Mouse (Mus musculus): ENCODE results near the gene Cobl.

The Cobl gene

DNA sequence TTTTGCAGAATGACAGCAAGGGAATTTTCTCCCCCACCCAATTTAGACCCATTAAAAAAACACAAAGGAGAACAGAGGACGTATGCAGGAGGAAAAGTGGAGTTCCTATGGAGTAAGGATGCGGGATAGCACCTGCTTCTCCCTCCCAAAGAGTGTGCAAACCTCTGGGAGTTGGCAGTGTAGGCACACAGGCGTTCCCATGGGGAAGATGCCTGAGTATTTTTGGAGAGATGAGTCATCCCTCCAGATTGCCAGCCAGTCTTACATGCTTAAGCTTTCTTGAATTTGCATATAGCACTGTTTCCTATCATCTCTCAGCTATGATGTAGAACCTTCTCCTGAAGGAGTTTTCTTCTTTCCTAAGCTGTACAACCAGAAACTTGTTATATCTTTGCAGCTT lies 70.6 kb downstream of the Cobl start:
- in situ Hi-C loops (cut with MboI, MseI): no loop called here

- in situ Hi-C loops (cut with MboI, MseI): no loop called here
Observed at GRCm38 (mm10) chr11:12384826-12385225, 79.9 kb downstream of the Cobl start.

GRCm38 (mm10) chr11:12382991-12383390 lies 81.8 kb downstream of the Cobl start:
- in situ Hi-C loops (cut with MboI, MseI): no loop called here

GRCm38 (mm10) chr11:12381096-12381495 lies 83.7 kb downstream of the Cobl start:
- in situ Hi-C loops (cut with MboI, MseI): no loop called here

- in situ Hi-C loops (cut with MboI, MseI): no loop called here
Observed at GRCm38 (mm10) chr11:12376628-12377027, 88.1 kb downstream of the Cobl start.

GRCm38 (mm10) chr11:12373106-12374098 lies 91.4 kb downstream of the Cobl start:
- in situ Hi-C loops (cut with MboI, MseI): no loop called here

- in situ Hi-C loops (cut with MboI, MseI): no loop called here
Observed at GRCm38 (mm10) chr11:12370957-12371356, 93.8 kb downstream of the Cobl start.

DNA sequence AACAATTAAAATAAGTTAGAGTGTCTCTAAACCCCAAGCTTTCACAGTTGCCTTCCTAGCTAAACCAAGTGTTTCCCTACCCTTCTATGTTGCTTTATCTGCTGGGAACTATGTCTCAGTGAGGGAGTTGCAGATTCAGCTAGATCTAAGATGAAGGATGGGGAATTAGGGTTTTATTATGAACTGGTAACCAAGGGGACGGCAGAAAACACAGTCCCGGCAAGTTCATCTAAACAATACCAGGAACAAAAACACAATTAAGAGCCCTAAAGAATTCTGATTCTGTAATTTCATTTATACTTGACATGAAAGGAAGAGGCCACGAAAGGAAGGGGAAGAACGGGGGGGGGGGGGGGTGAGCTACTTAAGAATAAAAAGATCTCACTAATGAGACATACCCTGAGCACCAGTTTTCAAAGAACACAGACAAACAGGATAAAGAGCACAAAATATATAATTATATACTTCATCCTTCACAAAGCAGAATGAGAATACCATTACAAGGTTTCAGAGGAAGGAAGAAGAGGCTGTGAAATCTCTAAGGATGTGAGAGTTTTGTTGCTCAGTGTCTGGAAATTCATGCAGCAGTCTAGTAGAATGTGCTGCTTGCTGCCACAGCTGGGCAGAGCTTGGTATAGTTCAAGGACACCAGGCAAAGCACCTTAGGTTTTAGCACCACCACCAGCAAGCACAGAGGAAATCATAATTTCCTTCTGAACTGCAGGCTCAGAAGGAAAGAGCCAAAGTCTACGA lies 97.2 kb downstream of the Cobl start:
- in situ Hi-C loops (cut with MboI, MseI): no loop called here

- in situ Hi-C loops (cut with MboI, MseI): no loop called here
Observed at GRCm38 (mm10) chr11:12359336-12360000, 105.3 kb downstream of the Cobl start.

DNA sequence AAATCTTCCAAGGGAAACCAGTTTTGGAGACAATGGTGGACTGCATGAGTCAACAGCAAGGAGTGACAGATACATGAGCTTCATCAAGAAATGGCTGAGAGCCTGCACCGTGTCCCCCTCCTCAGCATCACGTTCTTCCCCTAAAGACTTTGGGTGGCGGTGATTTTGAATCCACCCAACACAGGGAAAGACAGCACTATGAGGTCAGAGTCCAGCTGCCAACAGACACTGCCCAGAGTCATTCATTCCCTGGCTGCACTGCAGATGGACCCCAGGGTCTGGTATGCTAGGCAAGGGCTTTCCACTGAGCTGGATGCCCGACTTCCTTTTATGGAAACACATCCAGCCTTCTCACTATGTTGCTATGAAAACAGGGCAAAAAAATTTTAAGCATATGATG lies 106.2 kb downstream of the Cobl start:
- in situ Hi-C loops (cut with MboI, MseI): no loop called here

DNA sequence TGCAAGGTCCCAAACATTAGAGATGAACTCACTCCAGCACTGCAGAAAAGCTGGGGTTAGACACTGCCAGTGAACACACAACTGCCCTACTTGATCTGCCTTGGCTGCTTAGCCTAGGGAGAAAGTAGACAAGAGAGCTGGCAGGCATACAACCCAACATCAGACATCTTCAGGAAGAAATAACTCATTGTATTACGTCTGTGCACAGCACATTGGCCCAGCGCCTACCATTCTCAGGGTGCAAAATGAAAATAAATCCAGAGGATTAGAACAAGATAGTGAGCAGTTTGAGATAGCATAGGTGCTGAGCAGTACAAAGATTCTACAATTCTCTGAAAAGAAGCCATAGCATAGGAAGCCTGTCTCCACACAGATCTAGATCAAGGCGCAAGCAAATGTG lies 109.1 kb downstream of the Cobl start:
- in situ Hi-C loops (cut with MboI, MseI): no loop called here

DNA sequence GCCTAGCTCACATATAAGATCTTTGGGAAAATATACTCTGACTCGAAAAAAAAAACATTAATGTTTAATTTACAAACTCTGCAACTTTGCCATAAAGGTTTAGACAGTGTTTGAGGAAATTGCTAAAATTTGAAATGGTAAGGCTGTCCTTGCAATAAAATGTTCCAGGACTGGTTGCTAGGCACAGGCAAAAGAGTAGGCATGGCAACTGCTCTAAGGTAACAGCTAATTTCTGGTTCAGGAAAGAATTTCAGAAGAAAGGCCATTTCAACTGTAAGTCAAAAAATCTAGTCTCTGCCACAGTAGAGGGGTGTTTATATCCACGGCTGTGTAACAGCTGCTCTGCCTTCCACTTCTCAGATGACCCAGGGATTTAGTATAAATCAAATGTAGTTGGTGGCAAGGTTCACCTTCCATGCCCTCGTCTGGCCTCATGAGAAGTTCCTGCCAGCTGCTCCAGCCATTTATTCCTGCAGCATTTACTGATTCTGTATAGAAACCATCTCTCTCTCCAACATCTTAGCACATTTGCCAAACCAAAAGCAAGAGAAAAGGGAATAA lies 113.7 kb downstream of the Cobl start:
- in situ Hi-C loops (cut with MboI, MseI): no loop called here

DNA sequence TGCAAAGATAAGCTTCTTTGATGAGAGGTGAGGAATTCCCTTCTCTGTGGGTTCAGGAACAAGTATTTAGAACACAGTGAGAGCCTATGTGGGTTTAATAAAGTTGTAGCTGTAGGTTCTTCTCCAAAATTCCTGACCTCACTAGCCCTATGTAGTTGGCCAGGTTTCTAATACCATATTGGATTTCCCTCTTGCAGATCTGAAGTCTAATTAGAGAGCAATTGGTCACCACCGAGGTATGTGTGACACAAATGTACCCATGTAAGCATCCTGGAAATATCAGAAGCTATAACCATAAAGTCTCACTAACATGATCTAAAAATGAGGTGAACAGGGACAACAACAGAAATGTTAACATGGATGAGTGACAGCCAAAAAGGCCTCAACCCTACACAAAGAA lies 114.7 kb downstream of the Cobl start:
- in situ Hi-C loops (cut with MboI, MseI): no loop called here

DNA sequence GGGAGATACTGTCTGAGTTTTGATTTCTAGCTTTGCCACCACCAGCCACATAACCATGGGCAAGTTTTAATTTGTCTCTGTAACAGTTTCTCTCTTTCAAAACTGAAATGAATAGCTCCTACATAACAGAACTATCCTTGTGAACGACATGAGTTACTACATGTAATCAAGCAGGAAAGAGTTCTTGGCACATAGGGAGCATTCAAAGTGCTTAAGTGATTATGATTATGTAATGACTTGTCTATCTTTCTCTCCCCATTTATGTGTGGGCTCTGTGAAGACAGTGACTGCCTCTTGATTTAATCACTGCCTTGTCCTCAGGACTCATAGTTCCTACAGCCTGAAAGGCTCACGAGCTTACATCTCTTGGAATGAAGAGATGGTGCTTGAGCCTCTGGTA lies 118.3 kb downstream of the Cobl start:
- in situ Hi-C loops (cut with MboI, MseI): no loop called here

DNA sequence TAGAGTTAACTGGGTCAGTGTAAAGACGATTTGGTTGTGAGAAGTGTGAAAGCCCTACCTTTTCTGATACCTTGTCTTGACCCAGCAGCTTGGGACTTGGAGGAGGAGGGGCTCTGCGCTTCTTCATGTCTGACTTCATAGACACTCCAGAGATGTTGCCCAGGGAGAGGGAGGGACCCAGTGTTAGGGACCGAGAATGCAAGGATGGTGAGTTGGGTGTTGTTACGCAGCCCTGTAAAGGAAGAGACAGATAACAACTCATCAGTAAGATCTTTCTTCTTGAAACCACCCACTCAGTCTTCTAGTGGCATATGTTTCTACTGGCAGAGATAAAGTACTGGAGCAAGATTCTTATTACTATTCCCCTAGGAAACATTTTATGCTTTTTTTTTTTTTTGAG lies 121.1 kb downstream of the Cobl start:
- in situ Hi-C loops (cut with MboI, MseI): no loop called here

DNA sequence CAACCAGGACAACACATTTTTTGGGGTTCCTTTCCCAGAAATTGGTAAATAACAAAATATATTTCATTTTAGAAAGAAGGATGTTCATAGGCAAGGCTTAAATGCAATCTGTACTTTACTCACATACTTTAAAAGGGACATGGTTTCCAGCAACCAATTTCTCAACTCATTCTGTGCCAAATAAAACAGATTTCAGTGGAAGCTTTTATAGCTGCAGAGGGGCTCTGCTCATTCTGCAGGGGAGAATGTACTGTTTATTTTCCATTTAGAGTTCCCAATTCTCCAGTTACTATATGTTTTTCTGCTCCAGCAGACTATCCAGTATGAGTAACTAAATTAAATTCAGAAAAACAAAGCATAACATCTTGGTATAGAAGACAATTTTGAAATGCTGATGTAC lies 124.1 kb downstream of the Cobl start:
- in situ Hi-C loops (cut with MboI, MseI): no loop called here

- in situ Hi-C loops (cut with MboI, MseI): no loop called here
Observed at GRCm38 (mm10) chr11:12336145-12336544, 128.6 kb downstream of the Cobl start.

GRCm38 (mm10) chr11:12331997-12332396 lies 132.8 kb downstream of the Cobl start:
- in situ Hi-C loops (cut with MboI, MseI): no loop called here

GRCm38 (mm10) chr11:12321445-12321844 lies 143.3 kb downstream of the Cobl start:
- in situ Hi-C loops (cut with MboI, MseI): no loop called here

GRCm38 (mm10) chr11:12319318-12319717 lies 145.4 kb downstream of the Cobl start:
- in situ Hi-C loops (cut with MboI, MseI): no loop called here

DNA sequence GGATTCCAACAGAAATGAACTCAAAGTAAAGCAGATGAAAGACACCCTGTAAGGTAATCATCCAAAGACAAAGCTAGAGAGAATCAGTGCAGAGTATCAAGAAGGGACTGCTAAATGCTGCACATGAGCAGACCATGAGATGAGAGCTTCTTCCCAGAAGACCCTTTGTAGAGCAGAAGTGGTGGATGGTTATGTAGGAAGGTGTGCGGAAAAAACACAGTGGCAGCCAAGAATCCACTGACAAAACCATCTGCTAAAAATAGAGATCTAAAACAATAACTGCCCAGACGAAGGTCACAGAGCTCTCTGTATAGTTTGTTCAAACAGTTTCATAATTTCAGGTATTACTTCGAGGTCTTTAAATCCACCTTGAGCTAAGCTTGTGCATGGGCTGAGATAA lies 149.1 kb downstream of the Cobl start:
- in situ Hi-C loops (cut with MboI, MseI): no loop called here

All from T-helper 17 cell (primary cell).